Mouse (Mus musculus): Measurements from ENCODE around the gene Fbln2.

Fbln2 gene

DNA sequence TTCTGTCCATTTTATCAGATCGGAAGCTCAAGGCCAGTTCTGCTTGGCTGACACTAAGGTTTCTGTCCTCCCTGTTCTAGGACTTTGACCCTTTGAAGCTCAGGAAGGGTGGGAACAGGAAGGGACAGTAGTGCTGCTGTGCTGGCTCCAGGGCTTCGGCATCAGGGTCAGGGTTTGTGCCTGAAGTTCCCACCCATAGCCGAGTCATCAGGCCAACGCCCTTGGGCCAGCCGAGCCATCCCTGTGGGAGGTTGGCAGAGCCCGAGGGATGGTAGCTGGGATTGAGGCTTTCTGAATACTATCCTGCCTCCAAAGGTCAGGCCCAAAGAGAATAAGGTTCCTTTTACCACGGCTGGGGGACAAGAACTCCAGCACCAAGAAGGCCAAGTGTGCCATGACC lies 70.8 kb downstream of the Fbln2 start:
- no peak for DNase-seq

DNA sequence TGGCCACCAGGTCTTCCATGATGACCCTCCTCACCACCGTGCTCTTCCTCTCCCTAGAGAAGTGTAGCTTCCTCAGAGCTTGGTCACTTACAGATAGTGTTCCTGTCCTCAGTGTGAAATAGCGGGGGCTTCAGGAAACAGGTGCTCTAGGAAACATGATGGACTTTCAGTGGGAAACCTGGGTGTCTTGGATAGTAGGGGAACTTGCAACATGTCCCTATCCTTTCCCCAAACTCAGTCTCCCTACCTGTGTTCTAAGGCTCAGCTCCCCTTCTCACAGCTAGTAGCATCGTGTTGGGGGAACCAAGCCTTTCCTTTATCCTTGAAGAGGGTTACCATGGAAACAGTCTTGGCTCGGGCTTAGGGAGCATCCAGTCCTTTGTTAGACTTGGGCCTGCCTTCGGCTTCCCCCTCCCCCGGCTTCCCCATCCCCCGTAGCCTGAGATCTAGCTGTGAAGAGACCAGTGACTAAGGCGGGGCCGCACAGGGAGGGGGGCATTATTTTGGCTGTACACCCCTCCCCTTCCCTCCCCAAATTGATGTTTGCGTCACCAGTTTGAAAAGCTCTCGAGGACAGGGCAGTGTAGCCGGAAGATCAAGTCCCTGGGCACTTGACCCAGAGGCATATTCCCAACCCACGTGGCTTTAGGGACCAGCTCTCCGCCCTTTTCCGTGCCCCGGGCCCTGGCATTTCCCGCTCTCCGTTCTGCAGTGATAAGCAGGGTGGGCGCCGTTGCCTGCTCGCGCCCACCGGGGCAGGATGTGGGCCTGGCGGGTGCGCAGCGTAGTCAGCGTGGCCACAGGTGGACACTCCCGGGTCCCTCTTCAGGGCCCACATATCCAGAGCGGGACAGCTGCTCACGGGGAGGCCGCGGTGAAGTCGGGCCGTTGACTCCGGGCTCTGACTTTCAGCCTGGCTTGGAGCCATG lies 72.5 kb downstream of the Fbln2 start:
- DNase-seq = no peak

DNA sequence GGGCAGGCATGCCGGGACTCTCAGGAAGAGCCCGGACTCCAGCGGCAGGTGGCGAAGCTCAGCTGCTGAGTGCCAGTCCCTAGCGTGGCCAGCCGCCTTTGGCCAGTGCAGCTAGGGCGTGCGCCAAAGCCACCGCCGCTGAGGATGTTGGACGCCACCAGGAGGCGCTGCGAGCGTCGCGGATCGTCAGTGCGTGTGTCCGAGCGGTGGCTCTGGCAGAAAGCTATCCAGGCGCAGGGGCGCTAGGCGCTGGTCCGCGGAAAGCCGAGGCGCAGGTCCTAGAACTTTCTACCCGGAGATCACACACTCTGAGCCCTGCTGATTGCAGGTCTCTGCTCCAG lies 73.2 kb downstream of the Fbln2 start:
- DNase-seq = peak; percentile 85

DNA sequence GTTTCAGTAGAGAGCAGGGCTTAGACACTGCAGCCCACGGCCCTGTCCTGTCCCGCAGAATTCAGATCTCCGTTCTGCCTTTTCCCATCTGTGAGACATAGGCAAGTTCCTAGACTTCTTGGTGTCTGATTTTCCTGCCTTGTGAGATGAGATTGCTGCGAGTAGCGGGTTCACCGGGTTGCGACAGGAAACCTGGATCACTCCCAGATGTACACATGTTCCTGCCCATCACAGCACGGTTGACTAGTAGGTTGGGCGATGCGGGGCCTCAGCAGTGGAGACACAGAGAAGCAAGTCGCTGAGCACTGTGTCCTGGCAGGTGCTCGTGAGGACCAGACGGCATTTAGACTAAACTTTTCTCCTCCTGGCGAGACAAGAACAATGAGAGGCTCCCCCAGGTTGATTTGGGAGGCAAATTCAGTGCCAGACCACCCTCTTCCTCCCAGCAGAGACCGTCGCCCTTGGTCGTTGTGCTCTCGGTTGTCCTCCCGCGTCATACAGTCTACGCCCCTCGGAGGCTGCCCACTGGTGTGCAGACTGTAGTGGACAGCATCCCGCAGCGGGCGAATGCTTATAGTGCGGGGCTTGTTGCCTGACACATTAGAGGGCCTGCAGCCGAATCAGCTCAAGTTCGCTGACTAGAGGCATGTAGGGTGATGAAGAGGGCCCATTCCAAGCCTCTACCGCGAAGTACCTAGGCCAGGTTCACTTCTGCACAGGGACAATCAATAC lies 73.7 kb downstream of the Fbln2 start:
- no peak for DNase-seq

DNA sequence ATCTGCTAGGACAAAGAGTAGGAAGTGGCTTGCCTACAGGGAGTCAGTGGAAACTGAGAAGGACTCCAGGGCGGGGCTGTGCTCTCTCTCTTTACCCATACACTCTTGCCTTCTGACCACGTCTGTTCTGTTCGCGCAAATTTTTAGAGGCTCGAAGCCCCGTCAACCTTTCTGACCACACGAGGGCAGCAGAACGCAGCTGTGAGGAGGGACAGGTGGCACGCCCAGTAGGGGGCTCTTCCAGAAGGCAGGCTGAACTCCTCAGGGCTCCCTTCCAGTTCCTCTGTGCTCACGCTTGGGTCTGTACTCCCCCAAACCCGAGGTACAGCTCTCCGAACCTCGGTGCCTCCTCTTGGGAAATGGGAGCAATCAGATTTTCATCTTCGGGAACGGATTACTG lies 74.4 kb downstream of the Fbln2 start:
- peak; percentile 88 for DNase-seq

DNA sequence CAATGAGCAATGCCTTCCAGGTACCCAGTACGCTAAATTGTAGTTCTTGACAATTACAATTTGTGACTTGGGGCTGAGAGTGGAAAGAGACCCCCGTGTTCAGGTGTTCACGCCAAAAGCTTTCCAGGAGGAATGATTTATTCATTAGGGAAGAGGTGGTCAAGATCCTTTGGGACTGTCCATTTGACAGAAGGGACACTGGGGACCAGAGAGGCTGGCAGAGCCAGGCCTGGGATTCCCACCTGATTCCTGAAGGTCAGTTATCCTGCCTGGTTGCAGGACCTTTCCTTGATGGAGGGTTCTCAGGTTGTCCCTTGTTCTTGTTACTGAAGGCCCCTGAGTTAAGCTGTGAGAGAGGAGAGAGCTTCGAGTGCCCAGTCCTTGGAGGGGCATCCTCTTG lies 74.9 kb downstream of the Fbln2 start:
- DNase-seq = no peak

DNA sequence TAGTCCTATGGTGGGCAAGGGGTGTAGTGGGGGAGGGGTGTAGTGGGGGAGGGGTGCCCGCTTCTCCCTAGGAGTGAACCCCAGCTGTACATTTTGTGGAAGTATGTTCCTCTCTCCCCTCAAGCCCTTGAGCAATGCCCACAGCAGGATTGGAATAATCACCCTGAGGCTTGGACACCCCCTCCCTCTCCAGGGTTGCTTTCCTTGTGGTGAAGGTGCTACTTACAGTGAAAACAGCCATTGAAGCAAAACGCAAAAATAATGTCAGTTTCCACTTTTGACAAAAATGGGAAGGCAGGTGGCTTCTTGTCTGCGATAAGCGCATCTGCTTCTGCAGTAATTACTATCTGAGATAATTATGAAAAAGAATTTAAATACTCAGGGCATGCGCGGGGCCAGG lies 75.4 kb downstream of the Fbln2 start:
- no peak for DNase-seq

DNA sequence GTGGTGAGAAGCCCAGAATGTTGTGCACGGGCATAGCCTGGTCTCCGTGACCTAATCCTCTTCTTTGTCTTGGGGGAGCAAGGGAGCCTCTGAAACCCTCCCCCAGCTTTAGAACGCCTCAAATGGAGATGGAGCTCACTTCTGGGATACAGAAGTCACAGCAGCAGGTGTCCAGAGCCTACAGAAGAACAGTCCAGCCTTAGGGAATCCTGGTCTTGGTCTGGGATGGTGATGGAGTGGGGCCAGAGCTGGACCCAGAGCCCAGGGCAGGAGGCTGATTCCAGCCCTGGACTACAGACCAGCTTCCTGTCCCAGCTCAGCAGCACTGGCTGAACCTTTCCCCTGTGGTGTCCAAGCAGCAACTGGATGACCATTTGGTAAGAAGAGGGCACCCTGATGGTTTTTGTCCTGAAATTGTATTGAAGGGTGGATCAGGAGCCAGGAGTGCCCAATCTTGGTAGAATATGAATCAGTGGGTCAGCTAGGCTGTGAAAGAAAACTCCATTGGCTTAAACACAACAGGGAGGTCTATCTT lies 76.1 kb downstream of the Fbln2 start:
- DNase-seq = no peak

DNA sequence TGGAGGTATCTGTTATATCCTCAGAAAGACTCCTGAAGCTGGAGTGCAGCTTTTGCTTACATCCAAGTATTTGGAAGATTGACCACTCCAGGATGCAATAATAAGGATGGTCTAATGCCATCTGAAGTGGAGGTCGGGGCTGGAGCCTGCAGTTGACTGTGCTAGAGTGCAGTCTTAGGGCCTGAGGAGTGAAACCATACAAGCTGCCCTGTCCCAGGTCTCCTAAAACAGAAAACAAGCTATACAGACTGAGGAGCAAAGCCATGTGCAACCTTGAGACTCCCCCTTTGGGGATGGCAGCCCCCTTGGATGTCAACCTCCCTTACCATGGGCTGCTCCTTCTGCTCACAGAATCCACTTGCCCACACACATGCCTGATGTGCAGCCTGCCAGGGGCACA lies 76.7 kb downstream of the Fbln2 start:
- DNase-seq = no peak

DNA sequence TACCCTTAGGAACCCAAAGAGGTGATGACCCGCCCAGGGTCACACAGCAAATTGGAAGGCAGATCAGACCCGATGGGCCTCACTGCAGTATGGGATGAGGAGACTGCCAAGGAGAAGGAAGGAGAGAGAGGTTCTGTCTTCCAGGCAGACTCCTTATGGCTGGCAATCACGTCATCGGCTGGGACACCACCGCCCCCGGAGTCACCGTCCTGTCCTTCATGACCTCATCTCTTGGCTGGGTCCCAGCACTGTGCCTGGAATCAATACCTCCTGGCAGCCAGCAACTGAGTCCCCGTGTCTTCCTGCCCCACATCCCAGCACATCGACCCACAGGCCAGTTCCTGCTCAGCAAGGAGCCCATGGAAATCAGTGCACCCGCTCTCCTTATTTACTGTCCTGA lies 78.7 kb downstream of the Fbln2 start:
- DNase-seq = peak; percentile 47

DNA sequence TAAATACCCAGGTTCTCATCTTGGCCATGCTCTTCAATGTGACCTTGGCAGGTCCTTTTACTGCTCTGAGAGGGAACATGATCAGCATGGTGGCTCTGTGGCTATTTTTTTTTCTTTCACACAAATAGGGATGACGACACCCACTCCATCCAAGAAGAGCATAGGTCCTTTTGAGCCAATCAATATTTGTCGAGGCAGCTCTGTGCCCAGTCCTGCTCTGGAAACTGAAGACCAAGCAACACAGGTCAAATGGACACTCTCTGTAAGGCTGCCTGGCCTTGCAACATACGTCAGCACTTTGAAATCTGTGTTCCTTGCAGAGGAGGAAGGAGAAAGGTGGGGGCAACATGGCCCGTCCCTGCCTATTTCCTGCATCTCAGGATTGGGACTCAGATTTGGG lies 83.2 kb downstream of the Fbln2 start:
- DNase-seq = no peak

DNA sequence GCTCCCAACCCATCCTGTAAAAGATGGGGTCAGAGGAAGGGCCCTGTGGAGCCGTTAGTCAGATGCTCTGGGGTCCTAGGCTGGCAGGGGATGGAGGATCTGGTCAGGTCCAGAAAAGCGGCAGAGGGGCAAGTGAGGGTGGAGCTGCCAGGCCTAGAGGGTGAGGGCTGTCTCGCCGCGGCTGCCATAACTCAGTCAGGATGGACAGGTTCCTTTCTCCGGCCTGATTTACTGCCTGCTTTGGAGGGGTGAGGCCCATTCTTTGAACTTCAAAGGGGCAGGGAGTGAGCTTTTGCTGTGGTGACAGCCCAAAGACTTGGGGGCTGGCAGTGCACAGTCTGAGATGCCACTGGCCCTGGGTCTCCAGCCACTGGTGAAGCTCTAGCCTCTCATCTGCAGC lies 86.6 kb downstream of the Fbln2 start:
- DNase-seq = no peak

DNA sequence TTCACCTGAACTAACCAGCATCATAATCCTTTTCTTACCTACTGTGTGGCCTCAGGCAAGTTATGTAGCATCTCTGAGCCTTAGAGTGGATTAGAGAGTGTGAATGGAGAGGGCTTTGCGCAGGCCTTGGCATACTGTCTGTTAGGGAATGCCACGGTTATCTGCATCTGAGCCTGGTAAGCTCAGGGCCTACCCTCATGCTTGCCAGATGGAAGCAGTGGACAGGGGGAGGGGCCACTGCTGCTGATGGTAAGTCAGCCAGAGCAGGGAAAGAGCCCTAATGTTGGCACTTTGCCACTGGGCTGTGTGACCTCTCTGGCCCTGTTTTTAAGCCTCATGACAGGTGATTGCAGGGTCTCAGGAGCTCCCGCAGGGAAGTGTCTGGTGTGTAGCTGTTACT lies 87.8 kb downstream of the Fbln2 start:
- DNase-seq = no peak

DNA sequence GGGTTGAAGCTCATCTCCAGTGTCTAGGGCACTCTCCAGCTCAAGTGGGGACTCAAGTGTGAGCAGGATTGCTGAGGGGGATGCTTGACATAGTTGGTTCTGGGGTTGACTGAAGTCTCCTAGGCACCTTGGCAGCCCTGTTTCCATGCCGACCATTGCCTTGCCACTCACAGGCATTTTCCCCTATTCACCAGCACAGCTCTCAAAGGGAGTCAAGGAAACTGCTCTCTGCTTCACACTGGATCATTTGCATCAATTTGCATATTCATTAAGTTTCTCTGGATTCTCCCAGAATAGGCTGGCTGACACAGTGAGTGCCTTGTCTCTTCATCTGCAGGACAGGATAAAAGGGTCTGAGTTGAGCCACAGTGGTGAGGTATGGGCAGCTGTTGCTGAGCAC lies 89.6 kb downstream of the Fbln2 start:
- DNase-seq = peak; percentile 76

DNA sequence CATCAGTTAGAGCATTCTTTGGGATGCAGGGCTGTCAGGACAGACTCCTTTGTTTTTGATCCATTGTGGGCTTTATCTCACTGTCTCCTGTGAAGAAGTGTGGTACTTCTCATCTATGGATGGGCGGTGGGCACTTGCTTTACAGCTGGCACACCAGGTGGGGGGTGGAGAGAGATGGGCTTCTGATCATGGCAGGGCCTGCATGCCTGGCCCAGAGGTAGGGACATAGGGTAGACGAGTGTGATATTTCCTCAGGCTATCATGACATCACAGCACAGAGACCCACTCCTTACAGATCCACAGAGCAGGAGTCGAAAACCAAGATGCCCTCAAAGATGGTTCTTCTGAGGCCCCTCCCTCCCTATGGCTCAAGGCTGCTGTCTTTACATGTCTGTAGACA lies 90.1 kb downstream of the Fbln2 start:
- no peak for DNase-seq

DNA sequence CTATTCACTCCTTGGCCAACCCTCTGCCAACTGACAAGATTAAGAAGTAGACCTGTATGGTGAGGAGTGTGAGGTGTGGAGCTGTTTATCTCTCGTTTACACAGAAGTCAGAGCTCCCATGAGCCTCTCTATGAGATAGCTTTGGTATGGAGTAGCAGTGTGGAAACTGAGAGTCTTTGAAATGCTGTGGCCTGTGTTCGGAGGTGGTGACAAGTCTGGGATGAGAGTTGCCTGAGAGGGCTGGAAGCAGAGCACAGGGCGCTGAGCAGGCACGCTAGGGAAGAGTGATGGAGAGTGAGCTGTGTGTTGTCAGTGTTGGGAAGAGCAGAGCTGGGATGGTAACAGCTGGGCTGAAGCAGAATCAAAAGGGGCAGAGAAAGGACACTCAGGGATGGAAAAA lies 91.9 kb downstream of the Fbln2 start:
- DNase-seq = no peak

DNA sequence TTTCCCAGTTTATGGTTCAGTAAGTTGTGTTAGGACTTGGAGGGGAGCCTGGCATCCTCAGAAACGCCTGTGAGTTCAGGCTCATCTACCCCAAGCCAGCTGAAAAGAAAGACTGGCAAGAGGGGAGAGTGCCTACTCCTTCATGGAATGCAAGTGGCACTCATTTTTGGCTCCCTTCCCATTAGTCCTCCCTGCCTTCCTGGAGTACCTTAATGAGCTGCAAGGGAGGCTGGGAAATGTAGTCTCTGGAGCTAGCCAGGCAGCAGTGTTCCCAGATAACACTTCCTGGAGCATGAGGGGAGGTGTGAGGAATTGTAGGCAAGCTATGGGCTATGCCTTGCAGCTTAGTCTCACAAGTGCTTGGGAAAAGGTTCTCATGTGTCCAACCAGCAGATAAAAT lies 95.7 kb downstream of the Fbln2 start:
- peak; percentile 79 for DNase-seq

DNA sequence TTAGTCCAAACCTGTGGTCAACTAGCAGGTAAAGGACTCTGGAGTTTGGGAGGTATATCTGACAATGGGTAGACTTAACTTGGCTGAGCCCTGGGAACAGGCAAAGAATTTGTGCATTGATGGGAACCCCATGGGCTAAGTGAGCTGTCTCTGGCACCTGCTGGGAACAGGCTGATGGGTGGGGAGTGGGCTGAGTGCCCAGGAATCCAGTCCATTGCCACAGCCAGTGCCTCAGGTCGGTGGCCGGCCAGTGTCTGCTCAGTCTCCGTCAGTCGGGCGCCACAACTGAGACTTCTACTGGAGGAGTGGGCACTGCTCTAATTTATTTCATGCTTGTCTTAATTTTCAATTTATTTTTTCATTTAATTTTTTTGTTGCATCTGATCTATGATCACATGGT lies 98.9 kb downstream of the Fbln2 start:
- DNase-seq = no peak

DNA sequence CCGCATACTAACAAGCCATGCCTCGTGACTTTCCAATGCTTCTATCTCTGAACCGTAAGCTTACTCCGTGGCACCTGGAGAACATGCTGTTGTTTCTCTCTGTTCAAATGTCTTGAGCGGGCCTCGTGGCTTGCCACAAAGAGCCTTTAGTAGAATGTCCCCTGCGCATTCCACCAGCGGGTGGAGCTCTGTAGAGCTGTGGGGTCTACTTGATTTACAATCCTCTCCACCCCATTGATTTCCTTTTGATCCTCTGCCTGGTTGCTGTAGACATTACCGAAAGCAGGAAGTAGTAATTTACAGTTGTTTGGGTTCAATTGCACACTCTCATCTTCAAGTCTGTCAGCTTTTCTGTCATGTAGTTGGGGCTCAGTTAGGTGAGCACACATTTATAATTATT lies 100.2 kb downstream of the Fbln2 start:
- DNase-seq = no peak

Measured in lung, postnatal 10 days (tissue).